Mouse (Mus musculus): Measurements from ENCODE around the gene Alpk3. TPM values are rescaled to one million over a fixed set of nuclear protein-coding genes. Genes with fewer than 3 reads are reported as not detected.

Alpk3 gene
- polyA plus RNA-seq, 1 experiment from 2014 or later: 1.4 TPM

DNA sequence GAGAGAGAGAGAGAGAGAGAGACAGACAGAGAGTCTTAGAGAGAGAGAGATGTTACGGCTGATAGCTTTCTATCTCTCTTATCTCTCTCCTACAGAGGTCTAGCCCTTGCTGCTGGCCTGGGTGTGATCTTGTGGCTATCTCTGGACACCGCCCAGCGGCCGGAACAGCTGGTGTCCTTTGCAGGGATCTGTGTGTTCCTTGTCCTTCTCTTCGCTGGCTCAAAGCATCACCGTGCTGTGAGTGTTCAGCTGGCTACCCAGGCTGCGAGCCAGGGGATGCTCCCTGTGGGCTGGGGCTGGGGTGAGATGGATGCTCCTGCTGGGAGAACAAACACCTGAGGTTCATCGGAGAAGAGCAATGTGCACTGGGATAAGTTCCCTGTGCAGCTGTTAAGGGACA is 67.4 kb downstream of the Alpk3 start:
- WGBS: 71% methylated on average over 8 of the region's 8 CpGs
- no peak for ATAC-seq (replicated peaks; ENCODE audit: low FRiP score, low TSS enrichment, low read depth)
- Histone ChIP-seq H3K9ac (ENCODE audit: low read length) (no peak overlapping the region), H3K4me3 (ENCODE audit: low read depth, low read length) (no peak overlapping the region), H3K9me3 (ENCODE audit: control insufficient read depth, low read length) (no peaks in the 10 kb centered on the region), H3K27me3 (replicated peaks; ENCODE audit: control insufficient read depth, insufficient read depth, low read length) (no peaks in the 10 kb centered on the region), H3K27ac (ENCODE audit: low read depth) (no peak overlapping the region), H3K4me2 (ENCODE audit: low read length) (no peak overlapping the region), H3K4me1 (replicated peaks; ENCODE audit: control insufficient read depth, insufficient read depth, low read length) (no peaks in the 10 kb centered on the region), H3K36me3 (ENCODE audit: control insufficient read depth, insufficient read depth, low read length) (no peaks in the 10 kb centered on the region)
- DNase-seq (ENCODE audit: low spot score): no peak

DNA sequence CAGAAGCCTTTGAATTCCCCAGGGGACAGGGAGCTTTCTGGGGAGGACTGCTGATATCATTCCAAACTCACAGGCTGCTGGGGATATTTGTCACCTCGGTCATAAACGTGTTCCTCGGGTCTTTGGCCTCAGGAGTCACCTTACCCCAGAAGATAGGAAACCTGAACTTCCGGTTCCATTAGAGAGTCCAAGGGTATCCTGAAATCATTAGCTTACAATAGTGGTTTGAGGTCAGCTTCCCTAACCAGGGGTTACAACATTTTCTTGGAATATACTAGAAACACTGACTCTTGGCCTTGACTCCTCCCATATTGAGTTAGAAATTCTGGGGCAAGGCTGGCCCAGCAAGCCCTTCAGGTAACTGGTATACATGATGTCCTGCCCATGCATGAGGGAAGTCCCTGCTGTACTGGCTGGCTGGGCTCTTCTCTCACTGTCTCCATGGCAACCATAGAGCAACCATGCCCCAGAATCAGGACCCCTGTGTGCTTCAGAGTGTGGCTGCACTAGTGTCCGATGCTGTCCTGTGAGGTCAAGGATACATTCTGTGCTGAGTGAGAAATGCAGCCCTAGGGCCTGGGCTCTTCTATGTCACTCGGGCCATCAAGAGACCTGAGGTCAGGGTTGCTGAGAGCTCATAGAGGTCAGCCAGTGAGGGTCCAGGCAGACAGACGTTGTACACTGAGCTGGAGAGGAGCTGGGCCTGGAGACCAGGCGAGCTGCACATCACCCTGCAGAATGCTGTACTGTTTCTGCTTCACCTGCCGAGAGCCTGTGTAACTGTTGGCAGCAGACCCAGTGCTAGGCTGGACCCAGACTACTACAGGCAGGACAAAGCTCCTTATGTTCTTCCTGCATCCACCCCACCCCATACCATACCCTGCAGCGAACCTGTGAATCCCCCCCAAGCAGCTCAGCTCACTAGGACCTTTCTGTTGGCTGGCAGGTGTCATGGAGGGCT is 68.1 kb downstream of the Alpk3 start:
- H3K4me3 ChIP-seq (ENCODE audit: low read depth, low read length): no peak overlapping the region
- no peaks in the 10 kb centered on the region for H3K9me3 ChIP-seq (ENCODE audit: control insufficient read depth, low read length)
- no peaks in the 10 kb centered on the region for H3K36me3 ChIP-seq (ENCODE audit: control insufficient read depth, insufficient read depth, low read length)
- DNase-seq (ENCODE audit: low spot score) (no peak), ATAC-seq (replicated peaks; ENCODE audit: low FRiP score, low TSS enrichment, low read depth) (no peak; the same call in 1 of the 2 replicates)
- no peaks in the 10 kb centered on the region for H3K27me3 ChIP-seq (replicated peaks; ENCODE audit: control insufficient read depth, insufficient read depth, low read length)
- WGBS: 65% methylated on average over 10 of the region's 10 CpGs
- H3K27ac ChIP-seq (ENCODE audit: low read depth): no peak overlapping the region
- no peaks in the 10 kb centered on the region for H3K4me1 ChIP-seq (replicated peaks; ENCODE audit: control insufficient read depth, insufficient read depth, low read length)
- no peak overlapping the region for H3K9ac ChIP-seq (ENCODE audit: low read length)
- H3K4me2 ChIP-seq (ENCODE audit: low read length): no peak overlapping the region

DNA sequence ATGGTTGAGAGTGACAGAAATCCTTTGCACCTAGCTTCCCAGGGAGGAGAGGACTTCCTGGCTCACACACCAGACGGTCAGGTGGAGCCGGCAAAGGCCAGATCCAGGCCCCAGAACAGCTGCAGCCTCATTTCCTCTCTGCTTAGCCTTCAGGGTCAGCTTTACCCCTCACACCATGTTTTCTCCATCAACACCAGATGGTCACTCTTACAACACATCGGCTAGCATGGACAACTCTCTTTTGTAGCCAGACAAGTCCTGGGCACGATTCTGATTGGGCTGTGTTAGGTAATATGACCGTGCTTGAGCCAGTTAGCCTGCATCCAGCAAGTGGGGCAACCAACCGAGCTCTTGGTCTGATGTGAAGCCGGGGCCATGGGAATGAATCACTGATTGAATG is 74.5 kb downstream of the Alpk3 start:
- ATAC-seq (replicated peaks; ENCODE audit: low FRiP score, low TSS enrichment, low read depth) (no peak), DNase-seq (ENCODE audit: low spot score) (no peak)
- peaks cover 13% of the 10 kb centered on the region; the same call in 1 of the 2 replicates for H3K4me1 ChIP-seq (replicated peaks; ENCODE audit: control insufficient read depth, insufficient read depth, low read length)
- no peak overlapping the region for H3K4me2 ChIP-seq (ENCODE audit: low read length)
- H3K4me3 ChIP-seq (ENCODE audit: low read depth, low read length): no peak overlapping the region
- no peaks in the 10 kb centered on the region for H3K36me3 ChIP-seq (ENCODE audit: control insufficient read depth, insufficient read depth, low read length)
- WGBS: 68% methylated on average over 7 of the region's 7 CpGs
- H3K9me3 ChIP-seq (ENCODE audit: control insufficient read depth, low read length): no peaks in the 10 kb centered on the region
- H3K27ac ChIP-seq (ENCODE audit: low read depth): no peak overlapping the region
- no peaks in the 10 kb centered on the region for H3K27me3 ChIP-seq (replicated peaks; ENCODE audit: control insufficient read depth, insufficient read depth, low read length)
- no peak overlapping the region for H3K9ac ChIP-seq (ENCODE audit: low read length)

DNA sequence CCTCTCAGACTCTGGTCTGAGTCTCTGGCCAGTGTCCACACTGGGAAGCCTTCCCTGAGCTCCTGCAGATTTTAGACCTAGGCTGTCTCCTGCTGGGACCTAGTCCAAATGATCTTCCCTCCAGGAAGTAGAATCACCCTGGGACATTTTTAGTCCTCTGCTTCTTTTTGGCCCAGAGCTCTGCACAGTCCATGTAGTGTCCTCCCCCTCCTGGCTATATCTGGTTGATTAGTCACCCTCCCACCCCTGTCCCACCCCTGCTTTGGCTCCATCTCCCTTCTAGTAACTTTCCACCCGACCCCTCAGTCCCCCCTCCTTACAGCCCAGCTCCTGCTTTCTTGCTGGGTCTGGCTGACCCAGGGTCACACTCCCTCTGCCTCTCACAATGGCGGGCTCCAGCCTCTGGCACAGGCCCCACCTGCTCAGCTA is 75.5 kb downstream of the Alpk3 start:
- peaks cover 13% of the 10 kb centered on the region; the same call in 1 of the 2 replicates for H3K4me1 ChIP-seq (replicated peaks; ENCODE audit: control insufficient read depth, insufficient read depth, low read length)
- no peaks in the 10 kb centered on the region for H3K9me3 ChIP-seq (ENCODE audit: control insufficient read depth, low read length)
- no peak; the same call in 1 of the 2 replicates for ATAC-seq (replicated peaks; ENCODE audit: low FRiP score, low TSS enrichment, low read depth)
- no peak overlapping the region for H3K4me3 ChIP-seq (ENCODE audit: low read depth, low read length)
- no peaks in the 10 kb centered on the region for H3K27me3 ChIP-seq (replicated peaks; ENCODE audit: control insufficient read depth, insufficient read depth, low read length)
- H3K27ac ChIP-seq (ENCODE audit: low read depth): no peak overlapping the region
- 22% methylated on average over 2 of the region's 2 CpGs for WGBS
- no peak overlapping the region for H3K4me2 ChIP-seq (ENCODE audit: low read length)
- no peaks in the 10 kb centered on the region for H3K36me3 ChIP-seq (ENCODE audit: control insufficient read depth, insufficient read depth, low read length)
- H3K9ac ChIP-seq (ENCODE audit: low read length): no peak overlapping the region
- no peak for DNase-seq (ENCODE audit: low spot score)

DNA sequence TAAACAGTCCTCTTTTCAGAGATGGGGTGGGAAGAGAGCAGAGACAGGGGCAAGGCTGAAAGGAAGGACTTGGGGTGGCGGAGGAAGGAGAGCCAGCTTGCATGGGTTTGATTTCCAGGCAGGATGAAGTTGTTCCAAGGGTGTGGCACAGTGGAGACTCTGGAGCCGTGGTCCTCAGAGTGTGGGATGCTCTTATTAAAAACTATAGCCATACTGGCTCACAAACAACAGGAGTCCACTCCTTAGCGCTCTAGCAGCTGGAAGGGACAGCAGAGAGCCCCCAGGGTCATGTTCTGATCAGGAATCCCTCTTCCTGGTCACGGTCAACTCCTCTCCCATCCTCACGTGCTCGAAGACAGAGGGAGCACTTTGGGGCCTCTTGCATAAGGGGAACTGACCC is 76.0 kb downstream of the Alpk3 start:
- no peak overlapping the region for H3K9ac ChIP-seq (ENCODE audit: low read length)
- no peak overlapping the region for H3K27ac ChIP-seq (ENCODE audit: low read depth)
- 67% methylated on average over 6 of the region's 6 CpGs for WGBS
- H3K27me3 ChIP-seq (replicated peaks; ENCODE audit: control insufficient read depth, insufficient read depth, low read length): no peaks in the 10 kb centered on the region
- no peaks in the 10 kb centered on the region for H3K9me3 ChIP-seq (ENCODE audit: control insufficient read depth, low read length)
- H3K4me2 ChIP-seq (ENCODE audit: low read length): no peak overlapping the region
- ATAC-seq (replicated peaks; ENCODE audit: low FRiP score, low TSS enrichment, low read depth): no peak
- H3K4me1 ChIP-seq (replicated peaks; ENCODE audit: control insufficient read depth, insufficient read depth, low read length): peaks cover 13% of the 10 kb centered on the region; the same call in 1 of the 2 replicates
- no peaks in the 10 kb centered on the region for H3K36me3 ChIP-seq (ENCODE audit: control insufficient read depth, insufficient read depth, low read length)
- no peak for DNase-seq (ENCODE audit: low spot score)
- H3K4me3 ChIP-seq (ENCODE audit: low read depth, low read length): no peak overlapping the region

DNA sequence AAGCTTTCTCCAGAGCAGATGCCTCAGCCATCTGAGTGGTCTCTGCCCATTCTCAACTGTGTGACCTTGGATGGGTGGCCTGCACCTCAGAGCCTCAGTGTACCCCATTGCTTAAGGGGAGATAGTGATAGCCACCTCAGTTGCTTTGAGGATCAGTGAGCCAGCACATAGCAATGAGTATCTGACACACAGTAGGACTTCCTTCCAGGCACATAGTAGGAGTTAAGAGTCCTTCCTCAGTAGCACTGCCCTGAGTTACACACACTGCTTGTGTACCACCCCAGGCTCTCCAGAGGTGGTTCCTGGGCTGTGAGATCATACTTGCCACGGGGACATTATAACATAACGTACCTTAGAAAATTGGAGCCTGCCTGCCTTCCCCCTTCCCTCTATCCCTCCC is 76.5 kb downstream of the Alpk3 start:
- H3K27me3 ChIP-seq (replicated peaks; ENCODE audit: control insufficient read depth, insufficient read depth, low read length): no peaks in the 10 kb centered on the region
- no peak overlapping the region for H3K9ac ChIP-seq (ENCODE audit: low read length)
- no peak overlapping the region for H3K4me2 ChIP-seq (ENCODE audit: low read length)
- no peaks in the 10 kb centered on the region for H3K36me3 ChIP-seq (ENCODE audit: control insufficient read depth, insufficient read depth, low read length)
- no peaks in the 10 kb centered on the region for H3K9me3 ChIP-seq (ENCODE audit: control insufficient read depth, low read length)
- ATAC-seq (replicated peaks; ENCODE audit: low FRiP score, low TSS enrichment, low read depth): no peak
- H3K4me1 ChIP-seq (replicated peaks; ENCODE audit: control insufficient read depth, insufficient read depth, low read length): peaks cover 13% of the 10 kb centered on the region; the same call in 1 of the 2 replicates
- 77% methylated on average over 2 of the region's 2 CpGs for whole genome bisulfite sequencing
- peak overlapping the region; percentile 40; the same call in 1 of the 2 replicates for H3K27ac ChIP-seq (ENCODE audit: low read depth)
- no peak for DNase-seq (ENCODE audit: low spot score)
- no peak overlapping the region for H3K4me3 ChIP-seq (ENCODE audit: low read depth, low read length)

DNA sequence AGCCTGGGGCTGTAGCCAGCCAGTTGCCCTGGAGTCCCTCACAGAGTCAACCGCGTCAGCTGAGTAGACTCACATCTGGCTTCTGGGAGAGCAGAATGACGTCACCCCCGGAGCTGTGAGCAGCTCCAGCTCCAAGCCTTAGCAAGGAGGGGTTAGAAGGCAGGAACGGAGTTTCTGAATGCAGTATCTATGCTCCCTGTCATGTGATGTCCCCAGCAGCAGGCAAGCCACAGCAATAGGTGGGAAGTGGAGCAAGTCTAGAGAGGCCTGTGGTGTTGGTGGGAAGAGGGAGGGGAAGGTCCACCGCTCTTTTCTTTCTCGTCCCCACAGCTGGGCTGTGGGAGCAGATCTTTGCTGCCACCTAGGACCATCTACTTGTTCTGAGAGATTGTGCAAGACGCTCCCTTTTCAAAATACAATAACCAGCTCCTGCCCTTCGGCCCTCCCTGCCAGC is 77.2 kb downstream of the Alpk3 start:
- H3K4me2 ChIP-seq (ENCODE audit: low read length): peak overlapping the region; percentile 39
- H3K4me3 ChIP-seq (ENCODE audit: low read depth, low read length): peak overlapping the region; percentile 22
- H3K9me3 ChIP-seq (ENCODE audit: control insufficient read depth, low read length): no peaks in the 10 kb centered on the region
- no peaks in the 10 kb centered on the region for H3K27me3 ChIP-seq (replicated peaks; ENCODE audit: control insufficient read depth, insufficient read depth, low read length)
- no peaks in the 10 kb centered on the region for H3K36me3 ChIP-seq (ENCODE audit: control insufficient read depth, insufficient read depth, low read length)
- peak overlapping the region; percentile 40 for H3K27ac ChIP-seq (ENCODE audit: low read depth)
- DNase-seq (ENCODE audit: low spot score) (peak; percentile 78), ATAC-seq (replicated peaks; ENCODE audit: low FRiP score, low TSS enrichment, low read depth) (peak; percentile 84)
- H3K9ac ChIP-seq (ENCODE audit: low read length): 0 out of 2 replicates have a peak overlapping the region, but pooled peaks have one; percentile 14
- 9% methylated on average over 9 of the region's 9 CpGs for WGBS
- peaks cover 13% of the 10 kb centered on the region; the same call in 1 of the 2 replicates for H3K4me1 ChIP-seq (replicated peaks; ENCODE audit: control insufficient read depth, insufficient read depth, low read length)

DNA sequence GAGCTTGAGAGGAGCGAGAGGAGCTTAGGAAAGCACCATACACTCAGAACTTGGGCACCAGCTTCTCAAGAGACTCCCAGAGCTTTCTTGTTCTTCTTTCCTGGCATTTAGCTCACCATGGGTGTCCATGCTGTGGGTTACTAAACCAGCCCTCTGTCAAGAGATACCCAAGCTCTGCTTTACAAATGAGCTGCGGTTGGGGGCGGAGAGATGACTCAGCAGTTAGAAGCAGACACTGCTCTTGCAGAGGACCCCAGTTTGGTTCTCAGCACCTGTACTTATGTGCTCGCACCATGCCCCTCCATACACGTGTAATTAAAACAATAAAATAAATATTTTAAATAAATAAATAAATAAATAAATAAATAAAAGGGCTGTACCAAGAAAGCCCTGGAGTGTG is 79.9 kb downstream of the Alpk3 start:
- H3K27me3 ChIP-seq (replicated peaks; ENCODE audit: control insufficient read depth, insufficient read depth, low read length): no peaks in the 10 kb centered on the region
- H3K4me1 ChIP-seq (replicated peaks; ENCODE audit: control insufficient read depth, insufficient read depth, low read length): peaks cover 13% of the 10 kb centered on the region; the same call in 1 of the 2 replicates
- no peak overlapping the region for H3K9ac ChIP-seq (ENCODE audit: low read length)
- WGBS: 79% methylated on average over 5 of the region's 5 CpGs
- H3K4me3 ChIP-seq (ENCODE audit: low read depth, low read length): no peak overlapping the region
- ATAC-seq (replicated peaks; ENCODE audit: low FRiP score, low TSS enrichment, low read depth): no peak
- no peaks in the 10 kb centered on the region for H3K36me3 ChIP-seq (ENCODE audit: control insufficient read depth, insufficient read depth, low read length)
- no peak overlapping the region for H3K4me2 ChIP-seq (ENCODE audit: low read length)
- no peak overlapping the region for H3K27ac ChIP-seq (ENCODE audit: low read depth)
- no peak for DNase-seq (ENCODE audit: low spot score)
- no peaks in the 10 kb centered on the region for H3K9me3 ChIP-seq (ENCODE audit: control insufficient read depth, low read length)

Measured in intestine, embryonic 14.5 days (tissue).